ENCODE assay signal across 8 mouse cellular contexts in genomic region chr3:88477735-88478134, GRCm38 (mm10). TPM values are rescaled to one million over a fixed set of nuclear protein-coding genes. Genes with fewer than 3 reads are reported as not detected.
DNase-seq lines count a peak whose midpoint lies in the region; ATAC-seq and TF ChIP-seq lines count a peak whose summit lies in the region.

No protein-coding gene starts in this region.

- H3K36me3 ChIP-seq in kidney, adult 2 months (ENCODE audit: control insufficient read depth, insufficient read depth, low read length) = no peaks in the 10 kb centered on the region; the same call in 1 of the 2 replicates
- H3K36me3 ChIP-seq in midbrain, postnatal 0 days (ENCODE audit: insufficient read depth, low read length) = peaks cover 13% of the 10 kb centered on the region
- peaks cover under 1% of the 10 kb centered on the region for H3K36me3 ChIP-seq in stomach, embryonic 14.5 days (ENCODE audit: control insufficient read depth, insufficient read depth, low read length)

- H3K9ac ChIP-seq in midbrain, postnatal 0 days (replicated peaks; ENCODE audit: low read length, poor library complexity, severe bottlenecking) = no peak overlapping the region
- H3K9ac ChIP-seq in stomach, embryonic 14.5 days (replicated peaks; ENCODE audit: low read depth, low read length) = no peak overlapping the region; the same call in 1 of the 2 replicates

- H3K27me3 ChIP-seq in kidney, adult 2 months (replicated peaks; ENCODE audit: control insufficient read depth, insufficient read depth, low read length) = no peaks in the 10 kb centered on the region
- H3K27me3 ChIP-seq in midbrain, postnatal 0 days (ENCODE audit: insufficient read depth, low read length) = no peaks in the 10 kb centered on the region
- H3K27me3 ChIP-seq in stomach, embryonic 14.5 days (ENCODE audit: control insufficient read depth, insufficient read depth, low read length) = no peaks in the 10 kb centered on the region

- H3K9me3 ChIP-seq in midbrain, postnatal 0 days (ENCODE audit: low read length) = no peaks in the 10 kb centered on the region
- no peaks in the 10 kb centered on the region for H3K9me3 ChIP-seq in stomach, embryonic 14.5 days (ENCODE audit: control insufficient read depth, low read depth, low read length)

- H3K27ac ChIP-seq in kidney, adult 2 months (ENCODE audit: insufficient read depth, low read depth, low read length) = no peak overlapping the region
- no peak overlapping the region for H3K27ac ChIP-seq in midbrain, postnatal 0 days (ENCODE audit: low read depth, low read length)
- H3K27ac ChIP-seq in stomach, embryonic 14.5 days (ENCODE audit: low read length) = no peak overlapping the region

- no peak overlapping the region for H3K4me3 ChIP-seq in kidney, adult 2 months (ENCODE audit: insufficient read depth, low read depth, low read length)
- H3K4me3 ChIP-seq in midbrain, postnatal 0 days (ENCODE audit: low read depth, low read length) = no peak overlapping the region
- no peak overlapping the region for H3K4me3 ChIP-seq in stomach, embryonic 14.5 days (ENCODE audit: low read depth, low read length)

- WGBS in kidney, adult 2 months = 2% methylated on average over 8 of the region's 8 CpGs
- 2% methylated on average over 8 of the region's 8 CpGs for WGBS in midbrain, postnatal 0 days
- 4% methylated on average over 8 of the region's 8 CpGs for WGBS in stomach, embryonic 14.5 days

- DNase-seq in A20 (ENCODE audit: low read depth, low spot score) (peak; percentile 75), liver (peak; percentile 88)
- DNase-seq in adrenal gland, adult (ENCODE audit: inconsistent age in 2 of 2, low spot score in 1 of 2) = peak; percentile 77 to 94
- peak; percentile 91 for DNase-seq in embryo, embryonic 10.5 days (ENCODE audit: low spot score)
- peak; percentile 75 to 83 for DNase-seq in gastrocnemius, postnatal 4 days (ENCODE audit: low spot score in 2 of 2)
- DNase-seq in kidney, adult 2 months = peak; percentile 86
- peak; percentile 77 for DNase-seq in midbrain, postnatal 0 days (ENCODE audit: low spot score)

- H3K4me2 ChIP-seq in midbrain, postnatal 0 days (ENCODE audit: low read depth, low read length, poor library complexity, severe bottlenecking) = no peak overlapping the region
- no peak overlapping the region for H3K4me2 ChIP-seq in stomach, embryonic 14.5 days (replicated peaks; ENCODE audit: low read depth, low read length)

- peak; percentile 69 for ATAC-seq in midbrain, postnatal 0 days (ENCODE audit: low FRiP score)
- peak; percentile 83; the same call in 1 of the 2 replicates for ATAC-seq in stomach, embryonic 14.5 days (ENCODE audit: insufficient number of reproducible peaks, insufficient read depth, low FRiP score, low read depth)

- peak; percentile 86 for TF ChIP-seq CTCF in kidney, adult 2 months (conservative IDR thresholded peaks at IDR 0.05; ENCODE audit: insufficient read depth, insufficient read length, low read depth, low read length)
- peak; percentile 91 for TF ChIP-seq CTCF in midbrain, postnatal 0 days (IDR thresholded peaks at IDR 0.05)

- TF ChIP-seq POLR2A in kidney, adult 2 months (IDR thresholded peaks at IDR 0.05; ENCODE audit: low read depth, low read length) = no peak

- no peaks in the 10 kb centered on the region; the same call in 1 of the 2 replicates for H3K4me1 ChIP-seq in kidney, adult 2 months (ENCODE audit: control insufficient read depth, insufficient read depth, low read length)
- no peaks in the 10 kb centered on the region for H3K4me1 ChIP-seq in midbrain, postnatal 0 days (ENCODE audit: insufficient read depth, low read length)
- H3K4me1 ChIP-seq in stomach, embryonic 14.5 days (ENCODE audit: control insufficient read depth, insufficient read depth, low read length) = no peaks in the 10 kb centered on the region

RNA-seq across cellular contexts. Expression of gene Sema4a, which starts 16.8 kb away (rescaled TPM):
- total RNA-seq in gastrocnemius, postnatal 4 days (2021) = 1 to 10 TPM; 3.0 to 4.4 TPM
- polyA plus RNA-seq in kidney, adult 2 months (2012; rRNA removed) = 176 and 197 TPM in 2 replicates
- 52.6 and 62.0 TPM in 2 replicates for total RNA-seq in midbrain, postnatal 0 days (2014; rRNA removed)
- 42.1 and 44.2 TPM in 2 replicates for polyA plus RNA-seq in midbrain, postnatal 0 days (2015; fragmentation: Nextera tagmentation; extraction: Ambion mirVana)
- 8.9 and 11.8 TPM in 2 replicates for polyA plus RNA-seq in stomach, embryonic 14.5 days (2014; fragmentation: Nextera tagmentation; extraction: Ambion mirVana)

RNA-seq across cellular contexts. Expression of gene Lmna, which starts 32.0 kb away (rescaled TPM):
- 100 to 1,000 TPM; 355 to 365 TPM for total RNA-seq in gastrocnemius, postnatal 4 days (2021)
- polyA plus RNA-seq in kidney, adult 2 months (2012; rRNA removed) = 55.2 and 73.2 TPM in 2 replicates
- total RNA-seq in midbrain, postnatal 0 days (2014; rRNA removed) = 57.6 and 75.0 TPM in 2 replicates
- 74.1 and 77.2 TPM in 2 replicates for polyA plus RNA-seq in midbrain, postnatal 0 days (2015; fragmentation: Nextera tagmentation; extraction: Ambion mirVana)
- 128 and 148 TPM in 2 replicates for polyA plus RNA-seq in stomach, embryonic 14.5 days (2014; fragmentation: Nextera tagmentation; extraction: Ambion mirVana)

RNA-seq across cellular contexts. Expression of gene Slc25a44, which starts 52.8 kb away (rescaled TPM):
- 10 to 100 TPM; 12.1 to 13.3 TPM for total RNA-seq in gastrocnemius, postnatal 4 days (2021)
- 38.3 and 42.7 TPM in 2 replicates for polyA plus RNA-seq in kidney, adult 2 months (2012; rRNA removed)
- total RNA-seq in midbrain, postnatal 0 days (2014; rRNA removed) = 62.5 and 63.8 TPM in 2 replicates
- 35.9 and 38.7 TPM in 2 replicates for polyA plus RNA-seq in midbrain, postnatal 0 days (2015; fragmentation: Nextera tagmentation; extraction: Ambion mirVana)
- 18.2 and 18.4 TPM in 2 replicates for polyA plus RNA-seq in stomach, embryonic 14.5 days (2014; fragmentation: Nextera tagmentation; extraction: Ambion mirVana)

RNA-seq across cellular contexts. Expression of gene Mex3a, which starts 54.5 kb away (rescaled TPM):
- 10 to 100 TPM; 12.9 to 13.1 TPM for total RNA-seq in gastrocnemius, postnatal 4 days (2021)
- polyA plus RNA-seq in kidney, adult 2 months (2012; rRNA removed) = 0.61 and 0.63 TPM in 2 replicates
- total RNA-seq in midbrain, postnatal 0 days (2014; rRNA removed) = 56.9 and 58.2 TPM in 2 replicates
- polyA plus RNA-seq in midbrain, postnatal 0 days (2015; fragmentation: Nextera tagmentation; extraction: Ambion mirVana) = 15.4 and 16.1 TPM in 2 replicates
- polyA plus RNA-seq in stomach, embryonic 14.5 days (2014; fragmentation: Nextera tagmentation; extraction: Ambion mirVana) = 25.2 and 26.3 TPM in 2 replicates
